Mouse (Mus musculus) cerebellum, adult 2 months (tissue): Measurements from ENCODE around the gene Rp2.

ENCODE experiments used
- CTCF ChIP-seq: fragments of 200-500 bp; IDR thresholded peaks from 2 replicates; pipeline ENCODE4 v1.5.1; 2011; ENCODE audit warnings: low read depth, mild to moderate bottlenecking, control low read depth, low read length, moderate library complexity, borderline replicate concordance; ENCODE audit not compliant: insufficient read depth
- POLR2A ChIP-seq: fragments of 200-500 bp; IDR thresholded peaks from 2 replicates; pipeline ENCODE4 v1.6.1; 2011; ENCODE audit warnings: low read length, control low read depth, borderline replicate concordance; ENCODE audit not compliant: insufficient read depth

DNA sequence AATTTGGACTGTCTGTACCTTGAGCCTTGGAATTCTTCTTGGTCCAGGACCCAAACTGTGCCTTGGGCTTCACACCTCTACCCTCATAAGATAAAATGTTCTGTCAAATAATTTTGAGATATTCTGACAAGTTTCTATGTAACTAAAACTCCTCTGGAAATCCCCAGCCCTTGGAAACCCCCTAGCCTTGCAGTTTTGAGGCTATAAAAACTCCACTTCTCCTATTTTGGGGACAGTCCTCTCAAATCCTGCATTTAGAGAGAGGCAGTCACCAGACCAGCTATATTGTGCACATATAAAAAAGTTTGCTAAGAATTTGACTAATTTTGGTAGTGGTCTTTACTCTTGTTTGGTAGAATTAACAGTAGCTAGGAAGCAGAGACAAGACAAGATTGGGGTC lies 19.3 kb upstream of the Rp2 start:
- TF ChIP-seq POLR2A (no peak), CTCF (no peak)
